Mouse (Mus musculus) intestine, embryonic 16.5 days (tissue): Measurements from ENCODE around the gene Col19a1. TPM values are rescaled to one million over a fixed set of nuclear protein-coding genes. Genes with fewer than 3 reads are reported as not detected.

Experiments used
- ATAC-seq: fragments of 200-750 bp; cut with Nextera tagmentation; 2 replicates; pipeline ENCODE4 v1.8.0; 2017; ENCODE audit warnings: moderate TSS enrichment, moderate library complexity
- H3K27ac ChIP-seq: fragments of 300-500 bp; sonication (generic); 2 replicates; pipeline ENCODE4 v1.5.1; 2014; ENCODE audit warnings: mild to moderate bottlenecking, low read length
- H3K27me3 ChIP-seq: fragments of 300-500 bp; sonication (generic); replicated peaks from 2 replicates; pipeline ENCODE4 v1.6.1; 2014; ENCODE audit warnings: low read length, control low read depth, mixed read lengths; ENCODE audit not compliant: control insufficient read depth, insufficient read depth
- H3K36me3 ChIP-seq: fragments of 300-500 bp; sonication (generic); 2 replicates; pipeline ENCODE4 v1.6.1; 2014; ENCODE audit warnings: low read length, control low read depth; ENCODE audit not compliant: control insufficient read depth, insufficient read depth
- H3K4me1 ChIP-seq: fragments of 300-500 bp; sonication (generic); 2 replicates; pipeline ENCODE4 v1.6.1; 2014; ENCODE audit warnings: low read length, control low read depth, mixed read lengths; ENCODE audit not compliant: control insufficient read depth, insufficient read depth
- H3K4me2 ChIP-seq: fragments of 300-500 bp; sonication (generic); 2 replicates; pipeline ENCODE4 v1.6.1; 2014; ENCODE audit warnings: low read depth, low read length, control low read depth
- H3K4me3 ChIP-seq: fragments of 300-500 bp; sonication (generic); 2 replicates; pipeline ENCODE4 v1.5.1; 2014; ENCODE audit warnings: mild to moderate bottlenecking, low read length
- H3K9ac ChIP-seq: fragments of 300-500 bp; sonication (generic); 2 replicates; pipeline ENCODE4 v1.6.1; 2014; ENCODE audit warnings: low read depth, low read length
- H3K9me3 ChIP-seq: fragments of 300-500 bp; sonication (generic); 2 replicates; pipeline ENCODE4 v1.6.1; 2016; ENCODE audit warnings: low read length, control low read depth; ENCODE audit not compliant: control insufficient read depth
- WGBS: fragments of 180-500 bp; shearing (Covaris S2); extraction: QIAGEN DNeasy Blood & Tissue Kit; methylation state at CpG from one replicate; pipeline ENCODE4 v1.1.7; 2014; 5-methylcytosine and 5-hydroxymethylcytosine counted together
- polyA plus RNA-seq: library from polyadenylated mRNA; unstranded; fragments of >200 nt; fragmentation: Nextera tagmentation; extraction: Ambion mirVana; gene quantifications from 2 replicates; pipeline ENCODE4 v1.2.1, GENCODE M21; 2015

Col19a1 gene
- polyA plus RNA-seq, 1 experiment from 2014 or later: 0.42 TPM

DNA sequence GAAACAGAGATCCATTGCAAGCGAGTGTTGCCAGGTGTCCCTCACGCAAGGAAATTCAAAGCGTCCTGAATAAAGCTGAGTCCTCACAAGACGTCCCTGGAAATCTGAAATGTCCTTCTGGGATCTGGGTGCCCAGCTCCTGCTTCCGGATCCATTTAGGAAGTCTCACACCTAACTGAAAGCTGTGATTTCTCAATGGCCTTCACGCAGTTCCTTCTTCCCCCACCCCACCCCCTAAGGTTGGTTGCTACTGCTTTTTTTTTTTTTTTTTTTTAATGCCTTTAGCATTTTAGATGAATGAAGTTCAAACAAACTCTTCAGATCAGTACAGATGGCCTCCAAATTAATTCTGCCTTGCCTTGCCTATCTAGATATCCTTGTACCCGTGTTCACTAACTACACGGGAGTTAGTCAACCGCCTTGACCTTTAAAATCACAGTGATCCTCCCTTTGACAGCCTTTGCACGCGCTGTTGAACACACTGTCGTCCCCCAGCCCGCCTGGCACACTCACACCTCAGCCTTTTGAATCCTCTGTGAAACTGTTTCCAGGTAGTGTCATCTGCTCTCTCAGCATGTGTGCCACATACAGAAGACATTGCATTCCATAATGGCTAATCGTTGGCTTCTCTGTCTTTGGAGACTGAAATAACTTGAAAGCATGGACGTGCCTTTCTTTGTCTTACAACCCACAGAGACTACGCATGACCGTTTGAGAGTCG, 36.6 kb downstream of the Col19a1 start:
- Histone ChIP-seq H3K36me3 (no peaks in the 10 kb centered on the region), H3K27me3 (no peaks in the 10 kb centered on the region), H3K27ac (no peak overlapping the region), H3K9ac (no peak overlapping the region), H3K4me1 (no peaks in the 10 kb centered on the region), H3K4me3 (no peak overlapping the region), H3K9me3 (no peaks in the 10 kb centered on the region), H3K4me2 (no peak overlapping the region)
- WGBS: 78% methylated on average over 18 of the region's 18 CpGs
- ATAC-seq: no peak

DNA sequence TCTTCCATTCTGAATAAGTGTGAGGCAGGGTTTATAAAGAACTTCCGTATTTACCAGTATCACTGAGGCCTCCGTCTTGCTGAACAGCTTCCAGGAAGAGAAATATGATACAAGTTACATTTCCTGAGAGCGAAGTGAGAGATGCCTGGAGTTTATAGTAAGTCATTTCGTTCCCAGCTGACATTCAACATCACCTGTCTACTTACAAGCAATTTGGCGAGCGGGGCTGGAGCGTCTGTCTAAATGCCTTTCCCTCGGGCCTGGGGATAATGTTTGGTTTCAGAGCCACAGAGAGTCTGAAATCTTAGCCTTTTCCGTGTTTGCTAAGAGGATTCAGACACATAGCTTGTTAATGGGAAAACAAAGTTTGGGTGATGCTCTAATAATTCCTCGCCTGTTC, 37.2 kb downstream of the Col19a1 start:
- H3K9ac ChIP-seq: no peak overlapping the region
- H3K4me3 ChIP-seq: no peak overlapping the region
- no peaks in the 10 kb centered on the region for H3K4me1 ChIP-seq
- no peak overlapping the region for H3K27ac ChIP-seq
- WGBS: 41% methylated on average over 10 of the region's 10 CpGs
- no peaks in the 10 kb centered on the region for H3K27me3 ChIP-seq
- no peaks in the 10 kb centered on the region for H3K36me3 ChIP-seq
- no peak for ATAC-seq
- no peak overlapping the region for H3K4me2 ChIP-seq
- no peaks in the 10 kb centered on the region for H3K9me3 ChIP-seq

DNA sequence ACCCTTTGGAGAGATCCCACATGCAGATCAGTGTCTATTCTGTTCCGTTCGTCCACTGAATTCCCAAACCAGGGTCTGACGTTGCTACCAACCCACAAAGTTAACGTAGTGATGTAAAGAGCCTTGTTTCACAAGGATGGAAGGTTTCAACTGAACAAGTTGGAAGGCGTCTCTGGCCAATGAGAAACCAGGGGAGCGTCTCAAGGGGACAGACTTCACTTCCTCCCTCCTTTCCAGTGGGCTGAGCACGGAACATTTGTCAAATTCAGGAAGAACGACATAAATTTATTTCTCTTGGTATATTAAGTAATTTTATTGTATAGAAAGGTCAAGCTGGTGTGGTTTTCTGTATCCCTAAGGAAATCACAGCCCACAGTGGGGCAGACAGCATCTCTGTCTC, 38.2 kb downstream of the Col19a1 start:
- no peak overlapping the region for H3K9ac ChIP-seq
- ATAC-seq: no peak
- H3K4me1 ChIP-seq: no peaks in the 10 kb centered on the region
- H3K4me3 ChIP-seq: no peak overlapping the region
- no peak overlapping the region for H3K27ac ChIP-seq
- no peaks in the 10 kb centered on the region for H3K36me3 ChIP-seq
- 76% methylated on average over 8 of the region's 8 CpGs for WGBS
- H3K4me2 ChIP-seq: no peak overlapping the region
- H3K27me3 ChIP-seq: no peaks in the 10 kb centered on the region
- no peaks in the 10 kb centered on the region for H3K9me3 ChIP-seq

GRCm38 (mm10) chr1:24547574-24547973, 39.7 kb downstream of the Col19a1 start:
- Histone ChIP-seq H3K4me1 (no peaks in the 10 kb centered on the region), H3K27ac (no peak overlapping the region), H3K9me3 (no peaks in the 10 kb centered on the region), H3K27me3 (no peaks in the 10 kb centered on the region), H3K36me3 (no peaks in the 10 kb centered on the region), H3K4me3 (no peak overlapping the region), H3K4me2 (no peak overlapping the region), H3K9ac (no peak overlapping the region)
- ATAC-seq: no peak
- WGBS: 71% methylated on average over 1 of the region's 1 CpGs

- Histone ChIP-seq H3K4me2 (no peak overlapping the region), H3K9ac (no peak overlapping the region), H3K27ac (no peak overlapping the region), H3K4me3 (no peak overlapping the region), H3K9me3 (no peaks in the 10 kb centered on the region), H3K27me3 (no peaks in the 10 kb centered on the region), H3K4me1 (no peaks in the 10 kb centered on the region), H3K36me3 (no peaks in the 10 kb centered on the region)
- 88% methylated on average over 1 of the region's 1 CpGs for WGBS
- ATAC-seq: no peak
These were observed 47.4 kb downstream of the Col19a1 start for GRCm38 (mm10) chr1:24539852-24540251.

- 64% methylated on average over 2 of the region's 2 CpGs for WGBS
- Histone ChIP-seq H3K4me3 (no peak overlapping the region), H3K27ac (no peak overlapping the region), H3K36me3 (no peaks in the 10 kb centered on the region), H3K27me3 (no peaks in the 10 kb centered on the region), H3K4me1 (no peaks in the 10 kb centered on the region), H3K9ac (no peak overlapping the region), H3K4me2 (no peak overlapping the region), H3K9me3 (no peaks in the 10 kb centered on the region)
- no peak for ATAC-seq
These were observed 60.1 kb downstream of the Col19a1 start for GRCm38 (mm10) chr1:24527194-24527593.

DNA sequence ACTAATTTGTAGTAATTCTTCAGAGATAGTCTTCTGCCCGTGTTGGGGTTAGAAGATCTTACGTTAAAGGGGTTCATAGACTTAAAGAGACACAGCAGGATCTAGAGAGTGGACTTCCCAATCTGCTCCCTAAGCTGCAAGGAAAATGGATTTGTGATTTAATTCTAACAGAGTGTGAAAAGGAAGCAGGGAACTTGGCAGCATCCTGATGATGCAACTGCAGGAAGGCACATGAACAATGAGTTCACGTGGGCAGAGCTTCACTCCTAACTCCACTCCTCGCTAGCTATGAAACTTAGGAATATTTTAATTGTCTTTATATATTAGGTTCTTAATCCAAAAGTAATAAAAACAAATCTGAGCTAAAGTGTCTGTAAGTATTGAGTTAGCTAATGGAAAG, 69.8 kb downstream of the Col19a1 start:
- WGBS: 79% methylated on average over 4 of the region's 4 CpGs
- Histone ChIP-seq H3K27me3 (no peaks in the 10 kb centered on the region), H3K27ac (no peak overlapping the region), H3K36me3 (no peaks in the 10 kb centered on the region), H3K4me1 (no peaks in the 10 kb centered on the region), H3K9ac (no peak overlapping the region), H3K9me3 (no peaks in the 10 kb centered on the region), H3K4me2 (no peak overlapping the region), H3K4me3 (no peak overlapping the region)
- no peak for ATAC-seq

- Histone ChIP-seq H3K36me3 (no peaks in the 10 kb centered on the region), H3K9ac (no peak overlapping the region), H3K4me1 (no peaks in the 10 kb centered on the region), H3K4me3 (no peak overlapping the region), H3K4me2 (no peak overlapping the region), H3K27ac (no peak overlapping the region), H3K27me3 (no peaks in the 10 kb centered on the region), H3K9me3 (no peaks in the 10 kb centered on the region)
- 75% methylated on average over 5 of the region's 5 CpGs for WGBS
- ATAC-seq: no peak
These were observed 71.9 kb downstream of the Col19a1 start for GRCm38 (mm10) chr1:24515341-24515740.

DNA sequence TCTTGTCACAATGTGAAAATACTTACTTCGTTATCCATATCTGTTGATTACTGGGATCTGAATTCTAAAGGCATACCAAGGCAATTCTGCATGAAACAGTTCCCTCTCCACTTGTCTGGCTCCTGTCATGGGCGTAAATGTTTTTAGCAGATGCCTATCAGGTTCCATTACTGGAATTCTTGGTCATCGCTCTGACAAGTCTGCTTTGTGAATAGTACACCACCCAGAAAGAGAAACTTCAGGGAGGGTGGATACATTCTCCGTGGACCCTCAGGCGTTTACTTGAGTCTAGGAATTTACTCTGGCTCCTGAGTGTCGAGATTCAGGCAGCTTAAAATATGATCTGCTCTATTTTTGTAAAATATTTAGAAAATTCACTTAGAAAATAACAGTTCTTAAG, 75.7 kb downstream of the Col19a1 start:
- WGBS: 73% methylated on average over 6 of the region's 6 CpGs
- Histone ChIP-seq H3K9me3 (no peaks in the 10 kb centered on the region), H3K4me3 (no peak overlapping the region), H3K9ac (no peak overlapping the region), H3K27ac (no peak overlapping the region), H3K4me2 (no peak overlapping the region), H3K4me1 (no peaks in the 10 kb centered on the region), H3K27me3 (no peaks in the 10 kb centered on the region), H3K36me3 (no peaks in the 10 kb centered on the region)
- no peak for ATAC-seq

DNA sequence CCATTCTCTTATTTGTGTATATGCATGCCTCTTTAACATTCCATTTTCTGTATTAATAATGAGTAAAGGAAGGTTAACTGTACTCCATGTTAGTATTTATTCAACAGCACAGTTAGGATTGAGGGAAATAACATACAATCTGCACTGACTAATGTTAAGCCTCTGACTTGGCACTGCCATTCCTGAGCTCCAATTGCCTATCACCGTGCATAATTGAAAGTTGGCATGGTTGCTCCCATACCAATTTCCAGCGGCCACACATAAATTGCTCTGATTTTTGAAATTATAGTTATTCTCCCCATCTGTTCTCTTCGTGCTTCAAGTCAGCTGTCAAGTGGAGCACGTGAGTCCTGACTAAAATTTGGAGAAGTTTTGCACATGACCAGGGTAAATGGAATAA, 91.9 kb downstream of the Col19a1 start:
- Histone ChIP-seq H3K36me3 (no peaks in the 10 kb centered on the region), H3K4me2 (no peak overlapping the region), H3K4me1 (no peaks in the 10 kb centered on the region), H3K4me3 (no peak overlapping the region), H3K27me3 (no peaks in the 10 kb centered on the region), H3K9me3 (no peaks in the 10 kb centered on the region), H3K27ac (no peak overlapping the region), H3K9ac (no peak overlapping the region)
- WGBS: 85% methylated on average over 4 of the region's 4 CpGs
- no peak for ATAC-seq
